Mouse (Mus musculus): ENCODE measurements around the gene Glyctk. TPM values are rescaled to one million over a fixed set of nuclear protein-coding genes. Genes with fewer than 3 reads are reported as not detected.

Glyctk gene
- polyA plus RNA-seq, 1 experiment, result 17.6 TPM

GRCm38 (mm10) chr9:106192998-106193397 lies 35.1 kb upstream of the Glyctk start:
- Histone ChIP-seq H3K4me1 (ENCODE audit: control insufficient read depth, insufficient read depth, low read length) (peaks cover 9% of the 10 kb centered on the region), H3K36me3 (ENCODE audit: control insufficient read depth, insufficient read depth, low read length) (peaks cover 3% of the 10 kb centered on the region; the same call in 1 of the 2 replicates), H3K4me3 (ENCODE audit: control insufficient read depth, low read depth, low read length) (no peak overlapping the region), H3K27ac (ENCODE audit: control insufficient read depth, insufficient read depth, low read depth, low read length) (no peak overlapping the region), H3K27me3 (ENCODE audit: control insufficient read depth, insufficient read depth, low read length) (no peaks in the 10 kb centered on the region)
- TF ChIP-seq CTCF (IDR thresholded peaks at IDR 0.05; ENCODE audit: control insufficient read depth, insufficient read depth, insufficient replicate concordance, low read depth, low read length), result no peak
- TF ChIP-seq POLR2A (IDR thresholded peaks at IDR 0.05; ENCODE audit: control insufficient read depth, low read depth, low read length), result no peak

- TF ChIP-seq POLR2A (IDR thresholded peaks at IDR 0.05; ENCODE audit: control insufficient read depth, low read depth, low read length) (no peak), CTCF (IDR thresholded peaks at IDR 0.05; ENCODE audit: control insufficient read depth, insufficient read depth, insufficient replicate concordance, low read depth, low read length) (no peak)
- H3K36me3 ChIP-seq (ENCODE audit: control insufficient read depth, insufficient read depth, low read length), result peaks cover 3% of the 10 kb centered on the region; the same call in 1 of the 2 replicates
Observed at GRCm38 (mm10) chr9:106192024-106192423, 34.1 kb upstream of the Glyctk start.

GRCm38 (mm10) chr9:106191355-106191754 lies 33.4 kb upstream of the Glyctk start:
- no peak overlapping the region for H3K4me3 ChIP-seq (ENCODE audit: control insufficient read depth, low read depth, low read length)
- H3K27me3 ChIP-seq (ENCODE audit: control insufficient read depth, insufficient read depth, low read length), result no peaks in the 10 kb centered on the region
- H3K36me3 ChIP-seq (ENCODE audit: control insufficient read depth, insufficient read depth, low read length), result peaks cover 3% of the 10 kb centered on the region
- no peak overlapping the region for H3K27ac ChIP-seq (ENCODE audit: control insufficient read depth, insufficient read depth, low read depth, low read length)
- TF ChIP-seq POLR2A (IDR thresholded peaks at IDR 0.05; ENCODE audit: control insufficient read depth, low read depth, low read length) (no peak), CTCF (IDR thresholded peaks at IDR 0.05; ENCODE audit: control insufficient read depth, insufficient read depth, insufficient replicate concordance, low read depth, low read length) (no peak)
- peaks cover 5% of the 10 kb centered on the region; the same call in 1 of the 2 replicates for H3K4me1 ChIP-seq (ENCODE audit: control insufficient read depth, insufficient read depth, low read length)

More at GRCm38 (mm10) chr9:106192024-106192423, 34.1 kb upstream of the Glyctk start:
- peaks cover 5% of the 10 kb centered on the region; the same call in 1 of the 2 replicates for H3K4me1 ChIP-seq (ENCODE audit: control insufficient read depth, insufficient read depth, low read length)
- H3K27me3 ChIP-seq (ENCODE audit: control insufficient read depth, insufficient read depth, low read length), result no peaks in the 10 kb centered on the region
- H3K4me3 ChIP-seq (ENCODE audit: control insufficient read depth, low read depth, low read length), result no peak overlapping the region
- no peak overlapping the region for H3K27ac ChIP-seq (ENCODE audit: control insufficient read depth, insufficient read depth, low read depth, low read length)

- TF ChIP-seq POLR2A (IDR thresholded peaks at IDR 0.05; ENCODE audit: control insufficient read depth, low read depth, low read length) (no peak), CTCF (IDR thresholded peaks at IDR 0.05; ENCODE audit: control insufficient read depth, insufficient read depth, insufficient replicate concordance, low read depth, low read length) (no peak)
- H3K4me1 ChIP-seq (ENCODE audit: control insufficient read depth, insufficient read depth, low read length), result no peaks in the 10 kb centered on the region
- peaks cover 5% of the 10 kb centered on the region for H3K36me3 ChIP-seq (ENCODE audit: control insufficient read depth, insufficient read depth, low read length)
- no peak overlapping the region for H3K27ac ChIP-seq (ENCODE audit: control insufficient read depth, insufficient read depth, low read depth, low read length)
- no peak overlapping the region for H3K4me3 ChIP-seq (ENCODE audit: control insufficient read depth, low read depth, low read length)
- no peaks in the 10 kb centered on the region for H3K27me3 ChIP-seq (ENCODE audit: control insufficient read depth, insufficient read depth, low read length)
Observed at GRCm38 (mm10) chr9:106183996-106184395, 26.1 kb upstream of the Glyctk start.

GRCm38 (mm10) chr9:106182146-106182545 lies 24.2 kb upstream of the Glyctk start:
- Histone ChIP-seq H3K4me1 (ENCODE audit: control insufficient read depth, insufficient read depth, low read length) (no peaks in the 10 kb centered on the region), H3K27me3 (ENCODE audit: control insufficient read depth, insufficient read depth, low read length) (no peaks in the 10 kb centered on the region), H3K4me3 (ENCODE audit: control insufficient read depth, low read depth, low read length) (no peak overlapping the region), H3K27ac (ENCODE audit: control insufficient read depth, insufficient read depth, low read depth, low read length) (no peak overlapping the region), H3K36me3 (ENCODE audit: control insufficient read depth, insufficient read depth, low read length) (peaks cover 3% of the 10 kb centered on the region)
- no peak for TF ChIP-seq CTCF (IDR thresholded peaks at IDR 0.05; ENCODE audit: control insufficient read depth, insufficient read depth, insufficient replicate concordance, low read depth, low read length)
- no peak for TF ChIP-seq POLR2A (IDR thresholded peaks at IDR 0.05; ENCODE audit: control insufficient read depth, low read depth, low read length)

- no peak overlapping the region for H3K4me3 ChIP-seq (ENCODE audit: control insufficient read depth, low read depth, low read length)
- no peak overlapping the region for H3K27ac ChIP-seq (ENCODE audit: control insufficient read depth, insufficient read depth, low read depth, low read length)
- no peaks in the 10 kb centered on the region for H3K27me3 ChIP-seq (ENCODE audit: control insufficient read depth, insufficient read depth, low read length)
- H3K36me3 ChIP-seq (ENCODE audit: control insufficient read depth, insufficient read depth, low read length), result peaks cover 1% of the 10 kb centered on the region
- H3K4me1 ChIP-seq (ENCODE audit: control insufficient read depth, insufficient read depth, low read length), result no peaks in the 10 kb centered on the region
- TF ChIP-seq CTCF (IDR thresholded peaks at IDR 0.05; ENCODE audit: control insufficient read depth, insufficient read depth, insufficient replicate concordance, low read depth, low read length) (no peak), POLR2A (IDR thresholded peaks at IDR 0.05; ENCODE audit: control insufficient read depth, low read depth, low read length) (no peak)
Observed at GRCm38 (mm10) chr9:106179964-106180363, 22.0 kb upstream of the Glyctk start.

GRCm38 (mm10) chr9:106179454-106179853 lies 21.5 kb upstream of the Glyctk start:
- H3K36me3 ChIP-seq (ENCODE audit: control insufficient read depth, insufficient read depth, low read length), result no peaks in the 10 kb centered on the region; the same call in 1 of the 2 replicates
- H3K27me3 ChIP-seq (ENCODE audit: control insufficient read depth, insufficient read depth, low read length), result no peaks in the 10 kb centered on the region
- no peaks in the 10 kb centered on the region for H3K4me1 ChIP-seq (ENCODE audit: control insufficient read depth, insufficient read depth, low read length)
- H3K27ac ChIP-seq (ENCODE audit: control insufficient read depth, insufficient read depth, low read depth, low read length), result no peak overlapping the region
- TF ChIP-seq POLR2A (IDR thresholded peaks at IDR 0.05; ENCODE audit: control insufficient read depth, low read depth, low read length) (no peak), CTCF (IDR thresholded peaks at IDR 0.05; ENCODE audit: control insufficient read depth, insufficient read depth, insufficient replicate concordance, low read depth, low read length) (no peak)
- H3K4me3 ChIP-seq (ENCODE audit: control insufficient read depth, low read depth, low read length), result no peak overlapping the region
